Mouse (Mus musculus) liver, embryonic 15.5 days (tissue): ENCODE data around the gene Pias4. TPM values are rescaled to one million over a fixed set of nuclear protein-coding genes. Genes with fewer than 3 reads are reported as not detected.
"Not testable (repeated sequence)": the region's sequence is repeated elsewhere in the genome, so short reads cannot be mapped to it uniquely, and the experiment has no call there.

Source experiments
- ATAC-seq: fragments of 200-750 bp; cut with Nextera tagmentation; 2 replicates; pipeline ENCODE4 v1.8.0; 2017; ENCODE audit warnings: moderate number of reproducible peaks, mild to moderate bottlenecking, moderate library complexity; ENCODE audit not compliant: insufficient read depth
- H3K27ac ChIP-seq: fragments of 300-500 bp; sonication (generic); replicated peaks from 2 replicates; pipeline ENCODE4 v1.5.1; 2015; ENCODE audit warnings: mild to moderate bottlenecking, inconsistent platforms
- H3K27me3 ChIP-seq: fragments of 300-500 bp; sonication (generic); 2 replicates; pipeline ENCODE4 v1.6.1; 2015; ENCODE audit warnings: mild to moderate bottlenecking, inconsistent platforms
- H3K36me3 ChIP-seq: fragments of 300-500 bp; sonication (generic); replicated peaks from 2 replicates; pipeline ENCODE4 v1.6.1; 2015; ENCODE audit warnings: moderate library complexity, mild to moderate bottlenecking, inconsistent platforms
- H3K4me1 ChIP-seq: fragments of 300-500 bp; sonication (generic); replicated peaks from 2 replicates; pipeline ENCODE4 v1.6.1; 2015; ENCODE audit warnings: inconsistent platforms
- H3K4me2 ChIP-seq: fragments of 300-500 bp; sonication (generic); 2 replicates; pipeline ENCODE4 v1.6.1; 2015; ENCODE audit warnings: moderate library complexity, mild to moderate bottlenecking, inconsistent platforms
- H3K4me3 ChIP-seq: fragments of 300-500 bp; sonication (generic); replicated peaks from 2 replicates; pipeline ENCODE4 v1.5.1; 2015; ENCODE audit warnings: mild to moderate bottlenecking, inconsistent platforms
- H3K9ac ChIP-seq: fragments of 300-500 bp; sonication (generic); 2 replicates; pipeline ENCODE4 v1.6.1; 2015; ENCODE audit warnings: moderate library complexity, mild to moderate bottlenecking, inconsistent platforms
- H3K9me3 ChIP-seq: fragments of 300-500 bp; sonication (generic); replicated peaks from 2 replicates; pipeline ENCODE4 v1.6.1; 2016; ENCODE audit warnings: inconsistent platforms
- WGBS: fragments of 180-500 bp; shearing (Covaris S2); methylation state at CpG from one replicate; pipeline ENCODE4 v1.1.7; 2015; ENCODE audit warnings: mixed read lengths; ENCODE audit not compliant: insufficient replicate concordance; 5-methylcytosine and 5-hydroxymethylcytosine counted together
- polyA plus RNA-seq: library from polyadenylated mRNA; unstranded; fragments of >200 nt; fragmentation: Nextera tagmentation; extraction: Ambion mirVana; gene quantifications from 2 replicates; pipeline ENCODE4 v1.2.1, GENCODE M21; 2015

Gene Pias4
- polyA plus RNA-seq, 1 experiment from 2014 or later: 26.0 TPM

GRCm38 (mm10) chr10:81177958-81178712 is 10.4 kb upstream of the Pias4 start:
- Histone ChIP-seq H3K4me1 (peaks cover 83% of the 10 kb centered on the region), H3K9ac (peak overlapping the region; percentile 96), H3K4me2 (peak overlapping the region; percentile 86), H3K36me3 (peaks cover 55% of the 10 kb centered on the region), H3K4me3 (peak overlapping the region; percentile 90), H3K27me3 (no peaks in the 10 kb centered on the region), H3K9me3 (no peaks in the 10 kb centered on the region), H3K27ac (peak overlapping the region; percentile 89)
- ATAC-seq: no peak
- WGBS: 49% methylated on average over 14 of the region's 14 CpGs

- ATAC-seq: no peak
- peaks cover 85% of the 10 kb centered on the region for H3K4me1 ChIP-seq
- WGBS: 5% methylated on average over 16 of the region's 16 CpGs
These were observed 9.8 kb upstream of the Pias4 start for GRCm38 (mm10) chr10:81177491-81177925.

GRCm38 (mm10) chr10:81176466-81177271 is 8.9 kb upstream of the Pias4 start, which contains the start of gene Eef2:
Eef2 (plus strand) TSS chr10:81176631.
- under 1% methylated on average over 77 of the region's 77 CpGs for WGBS
- peak within 1 kb of the TSS; percentile 89 for H3K27ac ChIP-seq
- H3K36me3 ChIP-seq: peaks cover 46% of the 10 kb centered on the region
- peak; percentile 70 for ATAC-seq
- H3K9ac ChIP-seq: peak within 1 kb of the TSS; percentile 96
- peak within 1 kb of the TSS; percentile 86 for H3K4me2 ChIP-seq
- H3K27me3 ChIP-seq: no peaks in the 10 kb centered on the region
- H3K4me1 ChIP-seq: peaks cover 77% of the 10 kb centered on the region
- peak within 1 kb of the TSS; percentile 90 for H3K4me3 ChIP-seq
- H3K9me3 ChIP-seq: no peaks in the 10 kb centered on the region

More at GRCm38 (mm10) chr10:81177491-81177925, 9.8 kb upstream of the Pias4 start:
- Histone ChIP-seq H3K4me3 (peak overlapping the region; percentile 90), H3K9me3 (no peaks in the 10 kb centered on the region), H3K4me2 (peak overlapping the region; percentile 86), H3K9ac (peak overlapping the region; percentile 96), H3K27me3 (no peaks in the 10 kb centered on the region), H3K27ac (peak overlapping the region; percentile 89), H3K36me3 (peaks cover 54% of the 10 kb centered on the region)

- ATAC-seq: no peak; the same call in 1 of the 2 replicates
- Histone ChIP-seq H3K4me1 (peaks cover 72% of the 10 kb centered on the region), H3K27me3 (no peaks in the 10 kb centered on the region), H3K4me3 (peak overlapping the region; percentile 90), H3K9ac (peak overlapping the region; percentile 96), H3K4me2 (peak overlapping the region; percentile 86), H3K9me3 (no peaks in the 10 kb centered on the region), H3K36me3 (peaks cover 39% of the 10 kb centered on the region), H3K27ac (peak overlapping the region; percentile 89)
- 12% methylated on average over 13 of the region's 13 CpGs for WGBS
These were observed 8.3 kb upstream of the Pias4 start for GRCm38 (mm10) chr10:81175936-81176465.

GRCm38 (mm10) chr10:81175345-81175701 is 7.6 kb upstream of the Pias4 start:
- Histone ChIP-seq H3K4me3 (peak overlapping the region; percentile 35), H3K4me1 (peaks cover 67% of the 10 kb centered on the region), H3K9ac (peak overlapping the region; percentile 49; the same call in 1 of the 2 replicates), H3K36me3 (peaks cover 33% of the 10 kb centered on the region), H3K27ac (peak overlapping the region; percentile 89), H3K4me2 (peak overlapping the region; percentile 86)
- ATAC-seq, H3K9me3 ChIP-seq, H3K27me3 ChIP-seq: not testable (repeated sequence)
- WGBS: 9% methylated on average over 4 of the region's 4 CpGs

GRCm38 (mm10) chr10:81174617-81175344 is 7.1 kb upstream of the Pias4 start:
- H3K36me3 ChIP-seq: peaks cover 27% of the 10 kb centered on the region
- ATAC-seq: 0 out of 2 replicates have a peak, but pooled peaks have one; percentile 16
- no peaks in the 10 kb centered on the region for H3K27me3 ChIP-seq
- no peaks in the 10 kb centered on the region for H3K9me3 ChIP-seq
- H3K4me3 ChIP-seq: peak overlapping the region; percentile 35
- H3K9ac ChIP-seq: peak overlapping the region; percentile 49; the same call in 1 of the 2 replicates
- peak overlapping the region; percentile 86 for H3K4me2 ChIP-seq
- WGBS: 11% methylated on average over 29 of the region's 29 CpGs
- H3K27ac ChIP-seq: peak overlapping the region; percentile 89
- H3K4me1 ChIP-seq: peaks cover 63% of the 10 kb centered on the region

GRCm38 (mm10) chr10:81173132-81173531 is 5.4 kb upstream of the Pias4 start:
- Histone ChIP-seq H3K36me3 (peaks cover 11% of the 10 kb centered on the region), H3K4me2 (peak overlapping the region; percentile 57), H3K9ac (peak overlapping the region; percentile 31; the same call in 1 of the 2 replicates), H3K4me3 (peak overlapping the region; percentile 23; the same call in 1 of the 2 replicates), H3K4me1 (peaks cover 61% of the 10 kb centered on the region), H3K27me3 (no peaks in the 10 kb centered on the region), H3K9me3 (no peaks in the 10 kb centered on the region), H3K27ac (peak overlapping the region; percentile 77)
- no peak for ATAC-seq
- 2% methylated on average over 21 of the region's 21 CpGs for WGBS

GRCm38 (mm10) chr10:81169411-81169900 is 1.7 kb upstream of the Pias4 start:
- H3K9ac ChIP-seq, H3K9me3 ChIP-seq, H3K36me3 ChIP-seq, H3K27me3 ChIP-seq, ATAC-seq: not testable (repeated sequence)
- peak overlapping the region; percentile 94; the same call in 1 of the 2 replicates for H3K4me3 ChIP-seq
- H3K4me1 ChIP-seq: peaks cover 65% of the 10 kb centered on the region
- 17% methylated on average over 11 of the region's 14 CpGs for WGBS
- peak overlapping the region; percentile 96 for H3K4me2 ChIP-seq
- H3K27ac ChIP-seq: 0 out of 2 replicates have a peak overlapping the region, but pooled peaks have one; percentile 58

GRCm38 (mm10) chr10:81168521-81169244 is 960 bp upstream of the Pias4 start:
- peak; percentile 64 for ATAC-seq
- Histone ChIP-seq H3K4me3 (peak overlapping the region; percentile 94), H3K27ac (peak overlapping the region; percentile 91), H3K9me3 (no peaks in the 10 kb centered on the region), H3K4me1 (peaks cover 64% of the 10 kb centered on the region), H3K9ac (peak overlapping the region; percentile 61), H3K36me3 (peaks cover 6% of the 10 kb centered on the region), H3K27me3 (no peaks in the 10 kb centered on the region), H3K4me2 (peak overlapping the region; percentile 96)
- WGBS: under 1% methylated on average over 29 of the region's 29 CpGs

- Histone ChIP-seq H3K9ac (peak overlapping the region; percentile 61), H3K4me2 (peak overlapping the region; percentile 96), H3K27me3 (no peaks in the 10 kb centered on the region), H3K4me3 (peak overlapping the region; percentile 94), H3K36me3 (peaks cover 12% of the 10 kb centered on the region), H3K4me1 (peaks cover 62% of the 10 kb centered on the region), H3K9me3 (no peaks in the 10 kb centered on the region), H3K27ac (peak overlapping the region; percentile 91)
- peak; percentile 55 for ATAC-seq
- WGBS: 5% methylated on average over 5 of the region's 5 CpGs
These were observed 336 bp upstream of the Pias4 start for GRCm38 (mm10) chr10:81168087-81168431.
